ENCODE assay signal across 10 mouse cellular contexts in genomic region chr5:121534521-121534920, GRCm38 (mm10). TPM values are rescaled to one million over a fixed set of nuclear protein-coding genes. Genes with fewer than 3 reads are reported as not detected.
A peak's percentile ranks its signal among the peaks of the same experiment; 100 is the strongest.
DNase-seq lines count a peak whose midpoint lies in the region; ATAC-seq and TF ChIP-seq lines count a peak whose summit lies in the region.
"Had no signal": no experiment of that assay in that cellular context is flagged by ENCODE, and none has a peak within 500 bp of the region (broad histone marks: within the 10 kb centered on the region; RNA-seq: fewer than 3 reads in every experiment).

No protein-coding gene starts in this region.

- TF ChIP-seq CTCF in layer of hippocampus, adult 2 months (conservative IDR thresholded peaks at IDR 0.05), result peak; percentile 69

- H3K36me3 ChIP-seq in ES-E14 (ENCODE audit: control insufficient read depth, insufficient read depth, low read length, poor library complexity, severe bottlenecking), result peaks cover 40% of the 10 kb centered on the region
- peaks cover 11% of the 10 kb centered on the region for H3K36me3 ChIP-seq in embryonic facial prominence, embryonic 11.5 days (replicated peaks; ENCODE audit: control insufficient read depth, insufficient read depth, low read depth, low read length)

- no peak overlapping the region for H3K4me3 ChIP-seq in layer of hippocampus, adult 2 months
- H3K4me3 ChIP-seq in ES-E14 (ENCODE audit: insufficient read depth in 1 of 2, low read depth in 1 of 2, low read length in 2 of 2, poor library complexity in 1 of 2, severe bottlenecking in 1 of 2), result no peak overlapping the region
- no peak overlapping the region for H3K4me3 ChIP-seq in embryonic facial prominence, embryonic 11.5 days (ENCODE audit: low read depth, low read length)

- no peak overlapping the region for H3K4me2 ChIP-seq in embryonic facial prominence, embryonic 11.5 days (ENCODE audit: low read depth, low read length)

- H3K4me1 ChIP-seq in ES-E14 (ENCODE audit: control insufficient read depth in 2 of 2, insufficient read depth in 2 of 2, low read length in 2 of 2, poor library complexity in 1 of 2), result peaks cover 5 to 9% of the 10 kb centered on the region in 2 experiments
- H3K4me1 ChIP-seq in embryonic facial prominence, embryonic 11.5 days (ENCODE audit: control insufficient read depth, insufficient read depth, low read length), result no peaks in the 10 kb centered on the region

- ATAC-seq in embryonic facial prominence, embryonic 11.5 days (replicated peaks; ENCODE audit: insufficient number of reproducible peaks, low FRiP score, low TSS enrichment, low read depth), result no peak

- no peak for DNase-seq in layer of hippocampus, adult 2 months (ENCODE audit: low spot score in 2 of 2)
- DNase-seq in layer of hippocampus, adult 9-11 months, result no peak
- peak; percentile 68 for DNase-seq in ES-E14 (ENCODE audit: low read depth, low spot score)
- DNase-seq in embryonic facial prominence, embryonic 11.5 days (ENCODE audit: low spot score), result peak; percentile 9
- DNase-seq in retina, embryonic 14.5 days (ENCODE audit: low spot score), result peak; percentile 50
- DNase-seq in adrenal gland, adult (ENCODE audit: inconsistent age in 2 of 2, low spot score in 1 of 2), result no peak
- DNase-seq in left cerebral cortex, adult 9 months (ENCODE audit: low spot score in 2 of 2), result no peak
- DNase-seq: cerebellum, adult 11 months; gastrocnemius, postnatal 25 days had no signal

- 89% methylated on average over 5 of the region's 5 CpGs for WGBS in embryonic facial prominence, embryonic 11.5 days

- no peaks in the 10 kb centered on the region for H3K9me3 ChIP-seq in ES-E14 (ENCODE audit: control insufficient read depth, insufficient read depth, low read depth, low read length)
- no peaks in the 10 kb centered on the region for H3K9me3 ChIP-seq in embryonic facial prominence, embryonic 11.5 days (replicated peaks; ENCODE audit: control insufficient read depth, low read length)

- no peak overlapping the region for H3K27ac ChIP-seq in layer of hippocampus, adult 2 months
- H3K27ac ChIP-seq in ES-E14 (ENCODE audit: insufficient read depth, low read depth, low read length, poor library complexity, severe bottlenecking), result peak overlapping the region; percentile 7; the same call in 1 of the 2 replicates
- H3K27ac ChIP-seq in embryonic facial prominence, embryonic 11.5 days (replicated peaks; ENCODE audit: low read depth, low read length), result no peak overlapping the region

- no peak overlapping the region for H3K9ac ChIP-seq in ES-E14 (ENCODE audit: insufficient read depth, low read depth, low read length, poor library complexity, severe bottlenecking)
- H3K9ac ChIP-seq in embryonic facial prominence, embryonic 11.5 days (replicated peaks; ENCODE audit: low read length), result no peak overlapping the region

- in situ Hi-C loops in ES-E14 (cut with MboI; ENCODE audit: low sequenced_read_pairs in 2 of 2, unreplicated experiment in 2 of 2), result no loop called here

- H3K27me3 ChIP-seq in embryonic facial prominence, embryonic 11.5 days (ENCODE audit: control insufficient read depth, insufficient read depth, low read length), result no peaks in the 10 kb centered on the region

TF ChIP-seq in ES-E14, 5 proteins besides CTCF, POLR2A, EP300 and RAD21:
- TF ChIP-seq CHD2 (IDR thresholded peaks at IDR 0.05; ENCODE audit: low read depth, low read length) (no peak), ZC3H11A (IDR thresholded peaks at IDR 0.05; ENCODE audit: borderline replicate concordance, low read depth, low read length) (no peak), MAFK (IDR thresholded peaks at IDR 0.05; ENCODE audit: insufficient read depth, low read depth, low read length) (no peak), HCFC1 (IDR thresholded peaks at IDR 0.05; ENCODE audit: borderline replicate concordance, insufficient read depth, low read length) (no peak), ZNF384 (IDR thresholded peaks at IDR 0.05; ENCODE audit: low read depth, low read length) (no peak)

RNA-seq across cellular contexts. Expression of gene Adam1a, which starts 10.8 kb away (rescaled TPM):
- 10 to 100 TPM; 17.7 to 22.9 TPM for total RNA-seq in layer of hippocampus, adult 2 months (2021)
- total RNA-seq in ES-E14 (2012; rRNA removed), result 6.1 and 6.3 TPM in 2 replicates
- polyA plus RNA-seq in embryonic facial prominence, embryonic 11.5 days (2014; fragmentation: Nextera tagmentation; extraction: Ambion mirVana), result 1.5 TPM in 2 replicates

RNA-seq across cellular contexts. Expression of gene Gm42878, which starts 10.8 kb away (rescaled TPM):
- total RNA-seq in layer of hippocampus, adult 2 months (2021), result not detected
- total RNA-seq in ES-E14 (2012; rRNA removed), result not detected in 2 replicates
- polyA plus RNA-seq in embryonic facial prominence, embryonic 11.5 days (2014; fragmentation: Nextera tagmentation; extraction: Ambion mirVana), result not detected in 2 replicates
- total RNA-seq: gastrocnemius, postnatal 25 days had no signal

RNA-seq across cellular contexts. Expression of gene Mapkapk5, which starts 11.2 kb away (rescaled TPM):
- 10 to 100 TPM; 68.1 to 76.2 TPM for total RNA-seq in layer of hippocampus, adult 2 months (2021)
- total RNA-seq in ES-E14 (2012; rRNA removed), result 94.3 and 111 TPM in 2 replicates
- polyA plus RNA-seq in embryonic facial prominence, embryonic 11.5 days (2014; fragmentation: Nextera tagmentation; extraction: Ambion mirVana), result 55.8 and 57.1 TPM in 2 replicates

RNA-seq across cellular contexts. Expression of gene Adam1b, which starts 31.3 kb away (rescaled TPM):
- total RNA-seq in layer of hippocampus, adult 2 months (2021), result not detected
- 0.09 TPM in 1 of 2 replicates, not detected in the other for total RNA-seq in ES-E14 (2012; rRNA removed)
- polyA plus RNA-seq in embryonic facial prominence, embryonic 11.5 days (2014; fragmentation: Nextera tagmentation; extraction: Ambion mirVana), result not detected in 2 replicates
- total RNA-seq: gastrocnemius, postnatal 25 days had no signal
- polyA plus RNA-seq: large intestine, adult 2 months had no signal

RNA-seq across cellular contexts. Expression of gene Aldh2, which starts 59.1 kb away (rescaled TPM):
- 100 to 1,000 TPM; 125 to 134 TPM for total RNA-seq in layer of hippocampus, adult 2 months (2021)
- 157 and 238 TPM in 2 replicates for total RNA-seq in ES-E14 (2012; rRNA removed)
- polyA plus RNA-seq in embryonic facial prominence, embryonic 11.5 days (2014; fragmentation: Nextera tagmentation; extraction: Ambion mirVana), result 84.4 and 88.8 TPM in 2 replicates

Comparison
In these comparisons a context has a peak if more than half of its experiments do, and no peak if none do; other contexts are left out.
1. DNase-seq: peak in ES-E14 (single experiment), embryonic facial prominence, embryonic 11.5 days (single experiment) and retina, embryonic 14.5 days (single experiment); none in layer of hippocampus, adult 2 months (0 of 2), layer of hippocampus, adult 9-11 months (single experiment), adrenal gland, adult (0 of 2) and left cerebral cortex, adult 9 months (0 of 2).